Mouse (Mus musculus): ENCODE results near the gene Zfp354a. TPM values are rescaled to one million over a fixed set of nuclear protein-coding genes. Genes with fewer than 3 reads are reported as not detected.

Zfp354a gene
- total and polyA plus RNA-seq, 2 experiments from 2014 or later = 3.4 to 4.6 TPM

- no peak for ATAC-seq (ENCODE audit: insufficient read depth, low read depth)
- WGBS = 37% methylated on average over 7 of the region's 7 CpGs
Measured at GRCm38 (mm10) chr11:51084527-51084926, 25.5 kb downstream of the Zfp354a start.

GRCm38 (mm10) chr11:51085269-51085668 lies 26.2 kb downstream of the Zfp354a start:
- TF ChIP-seq CTCF (IDR thresholded peaks at IDR 0.05; ENCODE audit: low read depth) (no peak), EP300 (IDR thresholded peaks at IDR 0.05; ENCODE audit: low read depth) (no peak)

More at GRCm38 (mm10) chr11:51084527-51084926, 25.5 kb downstream of the Zfp354a start:
- Histone ChIP-seq H3K27me3 (ENCODE audit: control insufficient read depth, insufficient read depth, low read length) (no peaks in the 10 kb centered on the region), H3K4me2 (ENCODE audit: low read depth, low read length) (no peak overlapping the region), H3K4me3 (ENCODE audit: low read depth, low read length) (no peak overlapping the region), H3K9me3 (replicated peaks; ENCODE audit: control insufficient read depth, low read length) (no peaks in the 10 kb centered on the region), H3K4me1 (ENCODE audit: control insufficient read depth, insufficient read depth) (no peaks in the 10 kb centered on the region), H3K27ac (ENCODE audit: low read depth) (no peak overlapping the region), H3K9ac (replicated peaks; ENCODE audit: low read depth, low read length) (no peak overlapping the region), H3K36me3 (replicated peaks; ENCODE audit: control insufficient read depth, insufficient read depth, low read length) (no peaks in the 10 kb centered on the region)
- no peak for DNase-seq (ENCODE audit: low spot score)
- TF ChIP-seq CTCF (IDR thresholded peaks at IDR 0.05; ENCODE audit: low read depth) (no peak), EP300 (IDR thresholded peaks at IDR 0.05; ENCODE audit: low read depth) (no peak)

GRCm38 (mm10) chr11:51107261-51107660 lies 48.2 kb downstream of the Zfp354a start:
- H3K4me1 ChIP-seq (ENCODE audit: control insufficient read depth, insufficient read depth) = no peaks in the 10 kb centered on the region
- 54% methylated on average over 2 of the region's 2 CpGs for WGBS
- H3K4me3 ChIP-seq (ENCODE audit: low read depth, low read length) = no peak overlapping the region
- H3K9ac ChIP-seq (replicated peaks; ENCODE audit: low read depth, low read length) = no peak overlapping the region
- H3K27me3 ChIP-seq (ENCODE audit: control insufficient read depth, insufficient read depth, low read length) = no peaks in the 10 kb centered on the region
- TF ChIP-seq EP300 (IDR thresholded peaks at IDR 0.05; ENCODE audit: low read depth) (no peak), CTCF (IDR thresholded peaks at IDR 0.05; ENCODE audit: low read depth) (no peak)
- DNase-seq (ENCODE audit: low spot score) = no peak
- peaks cover 5% of the 10 kb centered on the region; the same call in 1 of the 2 replicates for H3K9me3 ChIP-seq (replicated peaks; ENCODE audit: control insufficient read depth, low read length)
- no peak for ATAC-seq (ENCODE audit: insufficient read depth, low read depth)
- H3K27ac ChIP-seq (ENCODE audit: low read depth) = no peak overlapping the region
- H3K4me2 ChIP-seq (ENCODE audit: low read depth, low read length) = no peak overlapping the region
- H3K36me3 ChIP-seq (replicated peaks; ENCODE audit: control insufficient read depth, insufficient read depth, low read length) = no peaks in the 10 kb centered on the region

More at GRCm38 (mm10) chr11:51085269-51085668, 26.2 kb downstream of the Zfp354a start:
- Histone ChIP-seq H3K27me3 (ENCODE audit: control insufficient read depth, insufficient read depth, low read length) (no peaks in the 10 kb centered on the region), H3K9ac (replicated peaks; ENCODE audit: low read depth, low read length) (no peak overlapping the region), H3K9me3 (replicated peaks; ENCODE audit: control insufficient read depth, low read length) (no peaks in the 10 kb centered on the region), H3K4me3 (ENCODE audit: low read depth, low read length) (no peak overlapping the region), H3K27ac (ENCODE audit: low read depth) (no peak overlapping the region), H3K4me2 (ENCODE audit: low read depth, low read length) (no peak overlapping the region), H3K36me3 (replicated peaks; ENCODE audit: control insufficient read depth, insufficient read depth, low read length) (no peaks in the 10 kb centered on the region), H3K4me1 (ENCODE audit: control insufficient read depth, insufficient read depth) (no peaks in the 10 kb centered on the region)
- 45% methylated on average over 13 of the region's 13 CpGs for WGBS
- ATAC-seq (ENCODE audit: insufficient read depth, low read depth) (no peak), DNase-seq (ENCODE audit: low spot score) (no peak)

DNA sequence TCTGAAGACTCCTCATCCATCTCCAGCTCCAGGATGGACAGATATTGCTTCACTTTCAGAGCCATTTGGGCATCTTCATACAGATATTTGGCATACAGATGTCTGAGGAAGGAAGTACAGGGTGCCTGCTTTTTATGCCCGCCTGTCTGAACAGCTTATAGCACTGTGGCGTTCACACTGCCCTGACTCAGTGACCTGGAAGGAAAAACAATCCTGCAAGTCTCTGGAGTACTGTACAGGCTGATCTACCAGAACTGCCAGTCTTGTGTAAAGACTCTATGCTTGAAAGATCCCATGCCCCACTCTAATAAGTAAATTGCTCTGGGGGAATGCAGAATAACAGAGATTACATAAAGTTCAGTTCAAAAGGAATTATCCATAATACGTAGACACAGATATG lies 51.6 kb downstream of the Zfp354a start:
- Histone ChIP-seq H3K27me3 (ENCODE audit: control insufficient read depth, insufficient read depth, low read length) (no peaks in the 10 kb centered on the region), H3K27ac (ENCODE audit: low read depth) (no peak overlapping the region), H3K9me3 (replicated peaks; ENCODE audit: control insufficient read depth, low read length) (no peaks in the 10 kb centered on the region; the same call in 1 of the 2 replicates), H3K4me3 (ENCODE audit: low read depth, low read length) (no peak overlapping the region), H3K9ac (replicated peaks; ENCODE audit: low read depth, low read length) (no peak overlapping the region), H3K4me1 (ENCODE audit: control insufficient read depth, insufficient read depth) (no peaks in the 10 kb centered on the region), H3K4me2 (ENCODE audit: low read depth, low read length) (no peak overlapping the region), H3K36me3 (replicated peaks; ENCODE audit: control insufficient read depth, insufficient read depth, low read length) (no peaks in the 10 kb centered on the region)
- TF ChIP-seq EP300 (IDR thresholded peaks at IDR 0.05; ENCODE audit: low read depth) = no peak
- TF ChIP-seq CTCF (IDR thresholded peaks at IDR 0.05; ENCODE audit: low read depth) = no peak
- ATAC-seq (ENCODE audit: insufficient read depth, low read depth) = no peak
- no peak for DNase-seq (ENCODE audit: low spot score)
- WGBS = 69% methylated on average over 3 of the region's 3 CpGs

Other genes starting within 250 kb of the Zfp354a start
- gene Zfp354c, start 231.5 kb upstream of the Zfp354a start, total RNA-seq (2014; rRNA removed; ENCODE audit: low replicate concordance) = 4.4 and 6.0 TPM in 2 replicates
- gene Zfp354c, start 231.5 kb upstream of the Zfp354a start, polyA plus RNA-seq (2015; fragmentation: Nextera tagmentation; extraction: Ambion mirVana) = 3.6 TPM in 2 replicates
- gene Zfp879, start 217.7 kb upstream of the Zfp354a start, total RNA-seq (2014; rRNA removed; ENCODE audit: low replicate concordance) = 0.38 TPM in 1 of 2 replicates, not detected in the other
- 0.66 and 0.72 TPM in 2 replicates for gene Zfp879, start 217.7 kb upstream of the Zfp354a start, polyA plus RNA-seq (2015; fragmentation: Nextera tagmentation; extraction: Ambion mirVana)
- not detected in 2 replicates for gene Grm6, start 208.6 kb upstream of the Zfp354a start, total RNA-seq (2014; rRNA removed; ENCODE audit: low replicate concordance)
- not detected in 2 replicates for gene Grm6, start 208.6 kb upstream of the Zfp354a start, polyA plus RNA-seq (2015; fragmentation: Nextera tagmentation; extraction: Ambion mirVana)
- gene Zfp454, start 171.6 kb upstream of the Zfp354a start, total RNA-seq (2014; rRNA removed; ENCODE audit: low replicate concordance) = not detected in 2 replicates
- gene Zfp454, start 171.6 kb upstream of the Zfp354a start, polyA plus RNA-seq (2015; fragmentation: Nextera tagmentation; extraction: Ambion mirVana) = 1.7 and 2.0 TPM in 2 replicates
- 2.4 and 19.3 TPM in 2 replicates for gene Zfp2, start 143.1 kb upstream of the Zfp354a start, total RNA-seq (2014; rRNA removed; ENCODE audit: low replicate concordance)
- 5.3 and 5.5 TPM in 2 replicates for gene Zfp2, start 143.1 kb upstream of the Zfp354a start, polyA plus RNA-seq (2015; fragmentation: Nextera tagmentation; extraction: Ambion mirVana)
- gene Zfp354b, start 127.6 kb upstream of the Zfp354a start, total RNA-seq (2014; rRNA removed; ENCODE audit: low replicate concordance) = 0.73 TPM in 1 of 2 replicates, not detected in the other
- 0.85 TPM in 2 replicates for gene Zfp354b, start 127.6 kb upstream of the Zfp354a start, polyA plus RNA-seq (2015; fragmentation: Nextera tagmentation; extraction: Ambion mirVana)
- not detected in 2 replicates for gene 4933414I15Rik, start 115.5 kb upstream of the Zfp354a start, total RNA-seq (2014; rRNA removed; ENCODE audit: low replicate concordance)
- not detected in 2 replicates for gene 4933414I15Rik, start 115.5 kb upstream of the Zfp354a start, polyA plus RNA-seq (2015; fragmentation: Nextera tagmentation; extraction: Ambion mirVana)
- not detected in 2 replicates for gene Prop1, start 105.5 kb upstream of the Zfp354a start, total RNA-seq (2014; rRNA removed; ENCODE audit: low replicate concordance)
- not detected in 2 replicates for gene Prop1, start 105.5 kb upstream of the Zfp354a start, polyA plus RNA-seq (2015; fragmentation: Nextera tagmentation; extraction: Ambion mirVana)
- gene Olfr1378, start 92.7 kb upstream of the Zfp354a start, total RNA-seq (2014; rRNA removed; ENCODE audit: low replicate concordance) = not detected in 2 replicates
- not detected in 2 replicates for gene Olfr1378, start 92.7 kb upstream of the Zfp354a start, polyA plus RNA-seq (2015; fragmentation: Nextera tagmentation; extraction: Ambion mirVana)
- gene Olfr1377, start 77.3 kb upstream of the Zfp354a start, total RNA-seq (2014; rRNA removed; ENCODE audit: low replicate concordance) = not detected in 2 replicates
- gene Olfr1377, start 77.3 kb upstream of the Zfp354a start, polyA plus RNA-seq (2015; fragmentation: Nextera tagmentation; extraction: Ambion mirVana) = not detected in 2 replicates
- not detected in 2 replicates for gene Olfr51, start 55.7 kb upstream of the Zfp354a start, total RNA-seq (2014; rRNA removed; ENCODE audit: low replicate concordance)
- not detected in 2 replicates for gene Olfr51, start 55.7 kb upstream of the Zfp354a start, polyA plus RNA-seq (2015; fragmentation: Nextera tagmentation; extraction: Ambion mirVana)
- not detected in 2 replicates for gene Olfr54, start 45.0 kb upstream of the Zfp354a start, total RNA-seq (2014; rRNA removed; ENCODE audit: low replicate concordance)
- not detected in 2 replicates for gene Olfr54, start 45.0 kb upstream of the Zfp354a start, polyA plus RNA-seq (2015; fragmentation: Nextera tagmentation; extraction: Ambion mirVana)
- not detected in 2 replicates for gene Olfr1375, start 11.1 kb upstream of the Zfp354a start, total RNA-seq (2014; rRNA removed; ENCODE audit: low replicate concordance)
- gene Olfr1375, start 11.1 kb upstream of the Zfp354a start, polyA plus RNA-seq (2015; fragmentation: Nextera tagmentation; extraction: Ambion mirVana) = not detected in 2 replicates
- gene Gm12569, start 161.2 kb downstream of the Zfp354a start, total RNA-seq (2014; rRNA removed; ENCODE audit: low replicate concordance) = not detected in 2 replicates
- gene Gm12569, start 161.2 kb downstream of the Zfp354a start, polyA plus RNA-seq (2015; fragmentation: Nextera tagmentation; extraction: Ambion mirVana) = not detected in 2 replicates
- gene Clk4, start 202.5 kb downstream of the Zfp354a start, total RNA-seq (2014; rRNA removed; ENCODE audit: low replicate concordance) = 32.9 and 36.6 TPM in 2 replicates
- gene Clk4, start 202.5 kb downstream of the Zfp354a start, polyA plus RNA-seq (2015; fragmentation: Nextera tagmentation; extraction: Ambion mirVana) = 54.8 and 56.2 TPM in 2 replicates
- gene BC049762, start 203.8 kb downstream of the Zfp354a start, total RNA-seq (2014; rRNA removed; ENCODE audit: low replicate concordance) = 5.1 TPM in 1 of 2 replicates, not detected in the other
- 0.41 and 0.52 TPM in 2 replicates for gene BC049762, start 203.8 kb downstream of the Zfp354a start, polyA plus RNA-seq (2015; fragmentation: Nextera tagmentation; extraction: Ambion mirVana)
- gene Col23a1, start 230.7 kb downstream of the Zfp354a start, total RNA-seq (2014; rRNA removed; ENCODE audit: low replicate concordance) = 7.2 and 9.8 TPM in 2 replicates
- gene Col23a1, start 230.7 kb downstream of the Zfp354a start, polyA plus RNA-seq (2015; fragmentation: Nextera tagmentation; extraction: Ambion mirVana) = 3.3 and 3.5 TPM in 2 replicates